Mouse (Mus musculus) MEL (cell line): ENCODE measurements around the gene Hdac11. TPM values are rescaled to one million over a fixed set of nuclear protein-coding genes. Genes with fewer than 3 reads are reported as not detected.

ENCODE experiments used
- DNase-seq: peaks from one replicate; pipeline ENCODE4 v3.0.0; 2011; ENCODE audit warnings: low read depth, low spot score
- H3K27ac ChIP-seq: 2 replicates; pipeline ENCODE4 v1.5.1; 2012; ENCODE audit warnings: low read depth, mild to moderate bottlenecking, control low read depth, low read length, moderate library complexity; ENCODE audit not compliant: control insufficient read depth
- H3K27me3 ChIP-seq, 2 experiments: fragments of 150-350 bp in 1 of 2; sonication (generic) in 1 of 2; 2 replicates each; pipeline ENCODE4 v1.6.1; 2012; ENCODE audit warnings: low read length in 2 of 2, mild to moderate bottlenecking in 2 of 2, improper control_type of control experiment in 1 of 2, moderate library complexity in 1 of 2; ENCODE audit not compliant: insufficient read depth in 2 of 2, control insufficient read depth in 1 of 2
- H3K36me3 ChIP-seq, 2 experiments: 2 replicates each; pipeline ENCODE4 v1.6.1; 2012 to 2014; ENCODE audit warnings: low read length in 2 of 2, improper control_type of control experiment in 1 of 2, inconsistent platforms in 1 of 2, mild to moderate bottlenecking in 1 of 2; ENCODE audit not compliant: insufficient read depth in 2 of 2, control insufficient read depth in 1 of 2
- H3K4me1 ChIP-seq, 2 experiments: fragments of 150-350 bp in 1 of 2; sonication (generic) in 1 of 2; 2 replicates each; pipeline ENCODE4 v1.6.1; 2012; ENCODE audit warnings: low read length in 2 of 2, improper control_type of control experiment in 1 of 2, mild to moderate bottlenecking in 1 of 2; ENCODE audit not compliant: insufficient read depth in 2 of 2, control insufficient read depth in 1 of 2
- H3K4me3 ChIP-seq, 2 experiments: fragments of 150-350 bp in 1 of 2; sonication (generic) in 1 of 2; 2 replicates each; pipeline ENCODE4 v1.5.1; 2012; ENCODE audit warnings: low read depth in 2 of 2, low read length in 2 of 2, mild to moderate bottlenecking in 2 of 2, moderate library complexity in 2 of 2, control low read depth in 1 of 2, improper control_type of control experiment in 1 of 2; ENCODE audit not compliant: control insufficient read depth in 1 of 2, insufficient read depth in 1 of 2
- H3K79me2 ChIP-seq: 2 replicates; pipeline ENCODE4 v1.6.1; 2012; ENCODE audit warnings: mild to moderate bottlenecking, low read length, moderate library complexity; ENCODE audit not compliant: control insufficient read depth, poor library complexity, insufficient read depth
- H3K9ac ChIP-seq: 2 replicates; pipeline ENCODE4 v1.6.1; 2012; ENCODE audit warnings: low read depth, mild to moderate bottlenecking, control low read depth, low read length, moderate library complexity; ENCODE audit not compliant: control insufficient read depth, poor library complexity, severe bottlenecking
- H3K9me3 ChIP-seq: fragments of 150-350 bp; sonication (generic); replicated peaks from 2 replicates; pipeline ENCODE4 v1.6.1; 2012; ENCODE audit warnings: mild to moderate bottlenecking, low read length, improper control_type of control experiment, moderate library complexity; ENCODE audit not compliant: insufficient read depth
- BHLHE40 ChIP-seq: IDR thresholded peaks from 2 replicates; pipeline ENCODE4 v1.6.1; 2012; ENCODE audit warnings: low read depth, mild to moderate bottlenecking, inconsistent platforms, low read length, improper control_type of control experiment, borderline replicate concordance
- CHD2 ChIP-seq: IDR thresholded peaks from 2 replicates; pipeline ENCODE4 v1.6.1; 2011; ENCODE audit warnings: low read length, improper control_type of control experiment
- CTCF ChIP-seq, 3 experiments: IDR thresholded peaks in 2 of 3; conservative IDR thresholded peaks in 1 of 3; 2 replicates each; pipeline ENCODE4 v1.5.1; 2011 to 2012; ENCODE audit warnings: low read length in 3 of 3, low read depth in 2 of 3, mild to moderate bottlenecking in 2 of 3, improper control_type of control experiment in 1 of 3, inconsistent platforms in 1 of 3, mixed read lengths in 1 of 3, moderate library complexity in 1 of 3; ENCODE audit not compliant: control insufficient read depth in 1 of 3, insufficient read depth in 1 of 3, poor library complexity in 1 of 3, severe bottlenecking in 1 of 3
- E2F4 ChIP-seq: IDR thresholded peaks from 2 replicates; pipeline ENCODE4 v1.6.1; 2011; ENCODE audit warnings: low read depth, low read length, improper control_type of control experiment, borderline replicate concordance
- ELF1 ChIP-seq: IDR thresholded peaks from 2 replicates; pipeline ENCODE4 v1.6.1; 2014; ENCODE audit warnings: low read depth, mild to moderate bottlenecking, inconsistent platforms, low read length, improper control_type of control experiment, moderate library complexity
- EP300 ChIP-seq, 2 experiments: IDR thresholded peaks; 2 replicates each; pipeline ENCODE4 v1.6.1; 2011; ENCODE audit warnings: improper control_type of control experiment in 2 of 2, low read length in 2 of 2, low read depth in 1 of 2, mild to moderate bottlenecking in 1 of 2
- ETS1 ChIP-seq: IDR thresholded peaks from 2 replicates; pipeline ENCODE4 v1.6.1; 2012; ENCODE audit warnings: low read depth, mild to moderate bottlenecking, inconsistent platforms, low read length, improper control_type of control experiment, moderate library complexity
- GATA1 ChIP-seq: IDR thresholded peaks from 2 replicates; pipeline ENCODE4 v1.6.1; 2011; ENCODE audit warnings: low read depth, low read length, improper control_type of control experiment
- HCFC1 ChIP-seq: IDR thresholded peaks from 2 replicates; pipeline ENCODE4 v1.6.1; 2012; ENCODE audit warnings: low read depth, mild to moderate bottlenecking, inconsistent platforms, low read length, improper control_type of control experiment, moderate library complexity
- KAT2A ChIP-seq: conservative IDR thresholded peaks from 2 replicates; pipeline ENCODE4 v1.6.1; 2012; ENCODE audit warnings: low read depth, low read length, improper control_type of control experiment, inconsistent platforms
- MAFK ChIP-seq: IDR thresholded peaks from 2 replicates; pipeline ENCODE4 v1.6.1; 2011; ENCODE audit warnings: low read depth, mild to moderate bottlenecking, low read length, improper control_type of control experiment, borderline replicate concordance
- MAX ChIP-seq: IDR thresholded peaks from 2 replicates; pipeline ENCODE4 v1.6.1; 2011; ENCODE audit warnings: low read length, improper control_type of control experiment
- MAZ ChIP-seq: IDR thresholded peaks from 2 replicates; pipeline ENCODE4 v1.6.1; 2012; ENCODE audit warnings: low read depth, mild to moderate bottlenecking, inconsistent platforms, low read length, improper control_type of control experiment
- MXI1 ChIP-seq: IDR thresholded peaks from 2 replicates; pipeline ENCODE4 v1.6.1; 2011; ENCODE audit warnings: mild to moderate bottlenecking, low read depth, low read length, improper control_type of control experiment
- MYB ChIP-seq: IDR thresholded peaks from 2 replicates; pipeline ENCODE4 v1.6.1; 2011; ENCODE audit warnings: mild to moderate bottlenecking, low read depth, low read length, improper control_type of control experiment
- NELFE ChIP-seq: IDR thresholded peaks from 2 replicates; pipeline ENCODE4 v1.6.1; 2011; ENCODE audit warnings: low read depth, low read length, improper control_type of control experiment
- POLR2AphosphoS2 ChIP-seq: IDR thresholded peaks from 2 replicates; pipeline ENCODE4 v1.6.1; 2011; ENCODE audit warnings: low read length, improper control_type of control experiment
- RAD21 ChIP-seq: IDR thresholded peaks from 2 replicates; pipeline ENCODE4 v1.6.1; 2011; ENCODE audit warnings: mild to moderate bottlenecking, low read depth, low read length, improper control_type of control experiment
- RCOR1 ChIP-seq: IDR thresholded peaks from 2 replicates; pipeline ENCODE4 v1.6.1; 2012; ENCODE audit warnings: low read depth, mild to moderate bottlenecking, inconsistent platforms, low read length, improper control_type of control experiment
- SIN3A ChIP-seq: IDR thresholded peaks from 2 replicates; pipeline ENCODE4 v1.6.1; 2012; ENCODE audit warnings: low read length, improper control_type of control experiment, inconsistent platforms
- SMC3 ChIP-seq: IDR thresholded peaks from 2 replicates; pipeline ENCODE4 v1.6.1; 2011; ENCODE audit warnings: low read depth, low read length, improper control_type of control experiment
- TBP ChIP-seq: IDR thresholded peaks from 2 replicates; pipeline ENCODE4 v1.8.0; 2011; ENCODE audit warnings: low read depth, low read length, improper control_type of control experiment
- TCF12 ChIP-seq: IDR thresholded peaks from 2 replicates; pipeline ENCODE4 v1.6.1; 2014; ENCODE audit warnings: low read depth, mild to moderate bottlenecking, inconsistent platforms, low read length, improper control_type of control experiment, moderate library complexity
- USF1 ChIP-seq: IDR thresholded peaks from 2 replicates; pipeline ENCODE4 v1.6.1; 2014; ENCODE audit warnings: low read depth, mild to moderate bottlenecking, inconsistent platforms, low read length, improper control_type of control experiment, moderate library complexity
- USF2 ChIP-seq, 2 experiments: IDR thresholded peaks; 2 replicates each; pipeline ENCODE4 v1.6.1; 2011 to 2012; ENCODE audit warnings: improper control_type of control experiment in 2 of 2, low read length in 2 of 2, borderline replicate concordance in 1 of 2, inconsistent platforms in 1 of 2, low read depth in 1 of 2, mild to moderate bottlenecking in 1 of 2; ENCODE audit not compliant: insufficient read depth in 1 of 2
- ZKSCAN1 ChIP-seq: IDR thresholded peaks from 2 replicates; pipeline ENCODE4 v1.6.1; 2012; ENCODE audit warnings: low read depth, mild to moderate bottlenecking, inconsistent platforms, low read length, improper control_type of control experiment, moderate library complexity
- ZNF384 ChIP-seq: IDR thresholded peaks from 2 replicates; pipeline ENCODE4 v1.6.1; 2012; ENCODE audit warnings: low read depth, mild to moderate bottlenecking, inconsistent platforms, low read length, improper control_type of control experiment
- polyA plus RNA-seq, 2 experiments: library from polyadenylated mRNA; stranded (reverse) in 1 of 2; unstranded in 1 of 2; fragments of >175 nt in 1 of 2; fragments of >200 nt in 1 of 2; gene quantifications; 2 replicates each; pipeline versions ENCODE4 v1.2.1 to v1.2.4; 2012; ENCODE audit warnings: low replicate concordance in 2 of 2, low read depth in 1 of 2; ENCODE audit not compliant: insufficient read length in 2 of 2, insufficient read depth in 1 of 2, missing spikeins in 1 of 2
- total RNA-seq: library from RNA; depleted of rRNA; stranded (reverse); fragments of 300-350 nt; gene quantifications from 2 replicates; pipeline ENCODE4 v1.2.3, GENCODE M21; 2012

The Hdac11 gene
- total and polyA plus RNA-seq, 3 experiments, result 3.3 to 6.0 TPM; not detected in 1

DNA sequence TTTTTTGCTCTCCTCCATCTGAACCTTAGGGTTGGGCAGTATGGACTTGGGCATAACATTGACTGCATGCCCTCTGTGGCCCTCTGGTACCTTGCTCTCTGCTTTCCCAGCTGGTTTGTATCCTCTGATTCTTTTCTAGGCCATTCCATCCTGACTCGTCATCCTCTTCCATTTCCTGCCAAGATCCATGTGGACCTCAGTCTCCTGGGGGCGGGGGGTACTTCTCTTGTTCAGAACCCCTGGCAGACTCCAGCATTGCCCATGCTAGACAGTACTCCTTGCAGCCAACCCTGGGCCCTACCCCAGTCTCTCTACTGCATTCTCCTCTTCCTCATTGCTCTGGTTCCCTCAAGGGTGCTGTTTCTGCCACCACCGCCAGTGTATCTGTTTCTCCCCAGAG, 36.0 kb downstream of the Hdac11 start:
- no peak for TF ChIP-seq MAX
- no peak for TF ChIP-seq TBP
- no peak for TF ChIP-seq NELFE
- TF ChIP-seq E2F4, result no peak
- TF ChIP-seq ETS1, result no peak
- TF ChIP-seq RCOR1, result no peak
- no peak for TF ChIP-seq ELF1
- no peak for TF ChIP-seq EP300 (IDR thresholded peaks at IDR 0.05; ENCODE audit: low read depth in 1 of 2, low read length in 2 of 2)
- TF ChIP-seq MXI1, result no peak
- TF ChIP-seq CHD2, result no peak
- no peak for TF ChIP-seq USF2 (IDR thresholded peaks at IDR 0.05; ENCODE audit: borderline replicate concordance in 1 of 2, insufficient read depth in 1 of 2, low read depth in 1 of 2, low read length in 2 of 2)
- no peak for TF ChIP-seq USF1
- TF ChIP-seq HCFC1, result no peak
- no peak for TF ChIP-seq ZNF384
- TF ChIP-seq POLR2AphosphoS2, result no peak
- Histone ChIP-seq H3K27me3 (peaks cover 4 to 5% of the 10 kb centered on the region in 2 experiments), H3K4me3 (no peak overlapping the region), H3K9me3 (no peaks in the 10 kb centered on the region), H3K27ac (no peak overlapping the region), H3K79me2 (no peaks in the 10 kb centered on the region), H3K4me1 (no peaks in the 10 kb centered on the region), H3K9ac (no peak overlapping the region), H3K36me3 (no peaks in the 10 kb centered on the region)
- no peak for DNase-seq

DNA sequence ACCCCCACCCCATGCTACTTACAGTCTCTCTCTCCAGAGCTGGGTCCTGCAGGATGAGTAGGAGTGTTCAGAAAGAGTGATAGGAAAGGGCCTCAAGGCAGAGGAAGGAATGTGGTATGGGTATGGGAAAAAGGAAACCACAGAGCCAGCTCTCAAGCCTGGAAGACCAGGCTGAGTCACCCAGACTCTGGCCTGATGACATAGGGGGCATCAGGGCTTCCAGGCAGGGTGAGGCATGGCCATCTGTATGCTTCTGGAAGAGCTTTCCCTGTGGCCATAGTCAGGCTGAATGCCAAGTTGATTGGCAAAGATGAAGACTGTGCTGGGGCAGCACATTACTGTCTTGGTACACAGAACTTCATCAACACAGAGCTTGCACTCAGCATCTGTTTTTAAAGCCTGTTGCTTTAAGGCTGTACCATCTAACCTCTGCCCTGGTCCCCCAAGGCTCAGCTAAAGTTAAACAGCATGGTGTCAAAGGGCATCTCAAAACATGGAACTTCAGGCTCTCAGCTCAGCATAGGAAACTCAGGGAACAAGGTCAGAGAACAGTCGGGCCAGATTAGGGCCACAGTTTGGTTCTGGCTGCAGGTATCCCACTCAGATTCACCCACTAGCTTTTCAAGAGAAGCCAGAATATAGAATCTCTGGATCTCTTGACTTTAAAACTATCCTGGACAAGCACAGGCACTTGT, 36.5 kb downstream of the Hdac11 start:
- no peak overlapping the region for H3K9ac ChIP-seq
- no peaks in the 10 kb centered on the region for H3K36me3 ChIP-seq
- no peaks in the 10 kb centered on the region for H3K79me2 ChIP-seq
- no peak overlapping the region for H3K27ac ChIP-seq
- TF ChIP-seq KAT2A (no peak), MYB (no peak), RAD21 (no peak), CHD2 (no peak), MXI1 (no peak), MAFK (no peak), MAZ (no peak), GATA1 (no peak), CTCF (IDR thresholded peaks at IDR 0.05 in 2 of 3, conservative IDR thresholded peaks at IDR 0.05 in 1 of 3; ENCODE audit: control insufficient read depth in 1 of 3, insufficient read depth in 1 of 3, low read depth in 2 of 3, low read length in 3 of 3, poor library complexity in 1 of 3, severe bottlenecking in 1 of 3) (no peak), POLR2AphosphoS2 (no peak), USF2 (IDR thresholded peaks at IDR 0.05; ENCODE audit: borderline replicate concordance in 1 of 2, insufficient read depth in 1 of 2, low read depth in 1 of 2, low read length in 2 of 2) (no peak), SMC3 (no peak), ZKSCAN1 (no peak), HCFC1 (no peak), SIN3A (no peak), BHLHE40 (no peak), TCF12 (no peak), EP300 (IDR thresholded peaks at IDR 0.05; ENCODE audit: low read depth in 1 of 2, low read length in 2 of 2) (no peak)
- TF ChIP-seq, all 39 proteins: peak for 0
- DNase-seq, result no peak
- Histone ChIP-seq H3K4me3 (no peak overlapping the region), H3K9me3 (no peaks in the 10 kb centered on the region), H3K4me1 (no peaks in the 10 kb centered on the region), H3K27me3 (peaks cover 4 to 5% of the 10 kb centered on the region in 2 experiments)
